Mouse (Mus musculus) thymus, adult 2 months (tissue): ENCODE results near the gene Olfr309.
"Not testable (repeated sequence)": the region's sequence is repeated elsewhere in the genome, so short reads cannot be mapped to it uniquely, and the experiment has no call there.

Experiments
- CTCF ChIP-seq: fragments of 200-500 bp; IDR thresholded peaks from 2 replicates; pipeline ENCODE4 v1.5.1; 2012; ENCODE audit warnings: mild to moderate bottlenecking, control low read depth, low read length, moderate library complexity, borderline replicate concordance; ENCODE audit not compliant: control insufficient read depth, poor library complexity, insufficient read depth; ENCODE audit errors: extremely low read depth
- POLR2A ChIP-seq: fragments of 200-500 bp; IDR thresholded peaks from 2 replicates; pipeline ENCODE4 v1.6.1; 2012; ENCODE audit warnings: mild to moderate bottlenecking, low read length, control low read depth, moderate library complexity; ENCODE audit not compliant: control insufficient read depth, poor library complexity, insufficient read depth; ENCODE audit errors: extremely low read depth

DNA sequence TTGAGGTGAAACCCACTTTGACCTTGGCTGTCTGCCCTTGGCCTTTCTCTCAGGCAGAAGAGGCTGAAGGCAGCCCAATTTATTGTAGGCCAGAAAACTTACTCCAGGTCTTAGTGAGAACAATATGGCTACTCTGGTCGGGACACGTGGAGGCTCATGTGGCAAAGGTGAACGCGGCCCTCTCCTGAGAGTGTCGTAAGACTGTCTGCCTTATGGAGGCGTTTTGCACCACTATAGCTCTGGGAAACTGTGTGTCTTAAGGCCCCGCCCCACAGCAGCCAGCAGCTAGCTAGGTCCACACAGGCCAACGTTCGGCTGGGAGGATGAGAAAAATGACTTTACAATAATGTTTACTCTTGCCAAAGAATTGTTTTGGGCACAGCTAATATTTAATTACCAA, 32.8 kb upstream of the Olfr309 start:
- TF ChIP-seq CTCF, POLR2A: not testable (repeated sequence)
